Mouse (Mus musculus) induced T-regulatory cell, adult 2 months (primary cell): Measurements from ENCODE around the gene Stx5a.

Experiments used
- DNase-seq: peaks from one replicate; pipeline ENCODE4 v3.0.0-alpha.2; 2012; ENCODE audit warnings: low read depth

The Stx5a gene

GRCm38 (mm10) chr19:8802130-8802821 is 61.1 kb downstream of the Stx5a start, which contains the start of gene Zbtb3:
TSS of gene Zbtb3 (plus strand) at chr19:8802555.
- DNase-seq: peak; percentile 98

- no peak for DNase-seq
These were observed 62.1 kb downstream of the Stx5a start for GRCm38 (mm10) chr19:8803204-8803780.

- DNase-seq: no peak
These were observed 62.9 kb downstream of the Stx5a start for GRCm38 (mm10) chr19:8803879-8804660.
